Mouse (Mus musculus): ENCODE measurements at regions not wholly inside any gene's neighbourhood (a gene's known extent, or its start where the extent isn't known, plus 50 kb on each side); places are given as distances from the start of the nearest gene placed in this dataset.

GRCm38 (mm10) chr9:120843753-120844152 is 85.3 kb upstream of the Ctnnb1 start:
- no peak for ATAC-seq (ENCODE audit: low FRiP score)
- WGBS: 77% methylated on average over 8 of the region's 8 CpGs
- no peak overlapping the region for H3K9ac ChIP-seq (ENCODE audit: low read depth, low read length)

GRCm38 (mm10) chr9:120845538-120845937 is 83.5 kb upstream of the Ctnnb1 start:
- 87% methylated on average over 10 of the region's 10 CpGs for WGBS
- no peak for ATAC-seq (ENCODE audit: low FRiP score)
- Histone ChIP-seq H3K36me3 (ENCODE audit: control insufficient read depth, insufficient read depth, low read length) (no peaks in the 10 kb centered on the region), H3K4me3 (ENCODE audit: low read depth, low read length) (no peak overlapping the region), H3K9me3 (ENCODE audit: control insufficient read depth, low read length) (no peaks in the 10 kb centered on the region), H3K27ac (ENCODE audit: low read depth, low read length) (no peak overlapping the region), H3K4me2 (replicated peaks; ENCODE audit: low read depth, low read length) (no peak overlapping the region), H3K27me3 (ENCODE audit: control insufficient read depth, insufficient read depth, low read length) (no peaks in the 10 kb centered on the region), H3K9ac (ENCODE audit: low read depth, low read length) (no peak overlapping the region), H3K4me1 (replicated peaks; ENCODE audit: control insufficient read depth, insufficient read depth, low read length) (no peaks in the 10 kb centered on the region)
- DNase-seq (ENCODE audit: low spot score): no peak

More at GRCm38 (mm10) chr9:120843753-120844152, 85.3 kb upstream of the Ctnnb1 start:
- no peaks in the 10 kb centered on the region for H3K27me3 ChIP-seq (ENCODE audit: control insufficient read depth, insufficient read depth, low read length)
- no peak for DNase-seq (ENCODE audit: low spot score)
- H3K27ac ChIP-seq (ENCODE audit: low read depth, low read length): no peak overlapping the region
- H3K4me3 ChIP-seq (ENCODE audit: low read depth, low read length): no peak overlapping the region
- H3K9me3 ChIP-seq (ENCODE audit: control insufficient read depth, low read length): no peaks in the 10 kb centered on the region
- H3K4me1 ChIP-seq (replicated peaks; ENCODE audit: control insufficient read depth, insufficient read depth, low read length): no peaks in the 10 kb centered on the region
- H3K36me3 ChIP-seq (ENCODE audit: control insufficient read depth, insufficient read depth, low read length): no peaks in the 10 kb centered on the region
- no peak overlapping the region for H3K4me2 ChIP-seq (replicated peaks; ENCODE audit: low read depth, low read length)

GRCm38 (mm10) chr9:120847649-120848048 is 81.4 kb upstream of the Ctnnb1 start:
- no peak overlapping the region for H3K4me3 ChIP-seq (ENCODE audit: low read depth, low read length)
- DNase-seq (ENCODE audit: low spot score) (no peak), ATAC-seq (ENCODE audit: low FRiP score) (no peak)
- no peak overlapping the region for H3K9ac ChIP-seq (ENCODE audit: low read depth, low read length)
- WGBS: 87% methylated on average over 5 of the region's 5 CpGs
- no peaks in the 10 kb centered on the region for H3K27me3 ChIP-seq (ENCODE audit: control insufficient read depth, insufficient read depth, low read length)
- no peaks in the 10 kb centered on the region for H3K9me3 ChIP-seq (ENCODE audit: control insufficient read depth, low read length)
- no peaks in the 10 kb centered on the region for H3K36me3 ChIP-seq (ENCODE audit: control insufficient read depth, insufficient read depth, low read length)
- H3K4me1 ChIP-seq (replicated peaks; ENCODE audit: control insufficient read depth, insufficient read depth, low read length): no peaks in the 10 kb centered on the region
- no peak overlapping the region for H3K4me2 ChIP-seq (replicated peaks; ENCODE audit: low read depth, low read length)
- no peak overlapping the region for H3K27ac ChIP-seq (ENCODE audit: low read depth, low read length)

- ATAC-seq (ENCODE audit: low FRiP score) (no peak), DNase-seq (ENCODE audit: low spot score) (no peak)
- Histone ChIP-seq H3K4me3 (ENCODE audit: low read depth, low read length) (no peak overlapping the region), H3K27me3 (ENCODE audit: control insufficient read depth, insufficient read depth, low read length) (no peaks in the 10 kb centered on the region), H3K27ac (ENCODE audit: low read depth, low read length) (no peak overlapping the region), H3K9ac (ENCODE audit: low read depth, low read length) (no peak overlapping the region), H3K36me3 (ENCODE audit: control insufficient read depth, insufficient read depth, low read length) (no peaks in the 10 kb centered on the region), H3K4me2 (replicated peaks; ENCODE audit: low read depth, low read length) (no peak overlapping the region), H3K9me3 (ENCODE audit: control insufficient read depth, low read length) (no peaks in the 10 kb centered on the region), H3K4me1 (replicated peaks; ENCODE audit: control insufficient read depth, insufficient read depth, low read length) (no peaks in the 10 kb centered on the region)
- WGBS: 86% methylated on average over 2 of the region's 2 CpGs
Measured at GRCm38 (mm10) chr9:120848962-120849361, 80.1 kb upstream of the Ctnnb1 start.

- no peak for DNase-seq (ENCODE audit: low spot score)
- no peak overlapping the region for H3K4me3 ChIP-seq (ENCODE audit: low read depth, low read length)
- no peak overlapping the region for H3K4me2 ChIP-seq (replicated peaks; ENCODE audit: low read depth, low read length)
- no peaks in the 10 kb centered on the region for H3K9me3 ChIP-seq (ENCODE audit: control insufficient read depth, low read length)
- ATAC-seq (ENCODE audit: low FRiP score): no peak
- no peak overlapping the region for H3K9ac ChIP-seq (ENCODE audit: low read depth, low read length)
- no peaks in the 10 kb centered on the region for H3K27me3 ChIP-seq (ENCODE audit: control insufficient read depth, insufficient read depth, low read length)
- no peaks in the 10 kb centered on the region for H3K4me1 ChIP-seq (replicated peaks; ENCODE audit: control insufficient read depth, insufficient read depth, low read length)
- WGBS: 62% methylated on average over 5 of the region's 5 CpGs
- no peaks in the 10 kb centered on the region for H3K36me3 ChIP-seq (ENCODE audit: control insufficient read depth, insufficient read depth, low read length)
- H3K27ac ChIP-seq (ENCODE audit: low read depth, low read length): no peak overlapping the region
Measured at GRCm38 (mm10) chr9:120850092-120850491, 78.9 kb upstream of the Ctnnb1 start.

- H3K4me1 ChIP-seq (replicated peaks; ENCODE audit: control insufficient read depth, insufficient read depth, low read length): no peaks in the 10 kb centered on the region
- H3K27me3 ChIP-seq (ENCODE audit: control insufficient read depth, insufficient read depth, low read length): no peaks in the 10 kb centered on the region
- H3K9me3 ChIP-seq (ENCODE audit: control insufficient read depth, low read length): no peaks in the 10 kb centered on the region
- H3K4me3 ChIP-seq (ENCODE audit: low read depth, low read length): no peak overlapping the region
- H3K9ac ChIP-seq (ENCODE audit: low read depth, low read length): no peak overlapping the region
- no peak for ATAC-seq (ENCODE audit: low FRiP score)
- WGBS: 85% methylated on average over 5 of the region's 5 CpGs
- no peak overlapping the region for H3K4me2 ChIP-seq (replicated peaks; ENCODE audit: low read depth, low read length)
- no peak for DNase-seq (ENCODE audit: low spot score)
- H3K36me3 ChIP-seq (ENCODE audit: control insufficient read depth, insufficient read depth, low read length): no peaks in the 10 kb centered on the region
- H3K27ac ChIP-seq (ENCODE audit: low read depth, low read length): no peak overlapping the region
Measured at GRCm38 (mm10) chr9:120851914-120852313, 77.1 kb upstream of the Ctnnb1 start.

- WGBS: 70% methylated on average over 6 of the region's 6 CpGs
- Histone ChIP-seq H3K27me3 (ENCODE audit: control insufficient read depth, insufficient read depth, low read length) (no peaks in the 10 kb centered on the region), H3K4me1 (replicated peaks; ENCODE audit: control insufficient read depth, insufficient read depth, low read length) (no peaks in the 10 kb centered on the region), H3K4me3 (ENCODE audit: low read depth, low read length) (no peak overlapping the region), H3K27ac (ENCODE audit: low read depth, low read length) (no peak overlapping the region), H3K36me3 (ENCODE audit: control insufficient read depth, insufficient read depth, low read length) (no peaks in the 10 kb centered on the region), H3K9me3 (ENCODE audit: control insufficient read depth, low read length) (no peaks in the 10 kb centered on the region), H3K9ac (ENCODE audit: low read depth, low read length) (no peak overlapping the region), H3K4me2 (replicated peaks; ENCODE audit: low read depth, low read length) (no peak overlapping the region)
- DNase-seq (ENCODE audit: low spot score): no peak
- no peak for ATAC-seq (ENCODE audit: low FRiP score)
Measured at GRCm38 (mm10) chr9:120852572-120852971, 76.4 kb upstream of the Ctnnb1 start.

- Histone ChIP-seq H3K9me3 (ENCODE audit: control insufficient read depth, low read length) (no peaks in the 10 kb centered on the region), H3K27ac (ENCODE audit: low read depth, low read length) (no peak overlapping the region), H3K36me3 (ENCODE audit: control insufficient read depth, insufficient read depth, low read length) (no peaks in the 10 kb centered on the region), H3K4me3 (ENCODE audit: low read depth, low read length) (no peak overlapping the region), H3K27me3 (ENCODE audit: control insufficient read depth, insufficient read depth, low read length) (no peaks in the 10 kb centered on the region), H3K4me1 (replicated peaks; ENCODE audit: control insufficient read depth, insufficient read depth, low read length) (no peaks in the 10 kb centered on the region), H3K4me2 (replicated peaks; ENCODE audit: low read depth, low read length) (no peak overlapping the region), H3K9ac (ENCODE audit: low read depth, low read length) (no peak overlapping the region)
- no peak for DNase-seq (ENCODE audit: low spot score)
- no peak for ATAC-seq (ENCODE audit: low FRiP score)
- 87% methylated on average over 8 of the region's 8 CpGs for WGBS
Measured at GRCm38 (mm10) chr9:120853032-120853597, 75.9 kb upstream of the Ctnnb1 start.

- ATAC-seq (ENCODE audit: low FRiP score) (no peak), DNase-seq (ENCODE audit: low spot score) (no peak)
- Histone ChIP-seq H3K27ac (ENCODE audit: low read depth, low read length) (no peak overlapping the region), H3K36me3 (ENCODE audit: control insufficient read depth, insufficient read depth, low read length) (no peaks in the 10 kb centered on the region), H3K9me3 (ENCODE audit: control insufficient read depth, low read length) (no peaks in the 10 kb centered on the region), H3K4me3 (ENCODE audit: low read depth, low read length) (no peak overlapping the region), H3K4me1 (replicated peaks; ENCODE audit: control insufficient read depth, insufficient read depth, low read length) (no peaks in the 10 kb centered on the region), H3K27me3 (ENCODE audit: control insufficient read depth, insufficient read depth, low read length) (no peaks in the 10 kb centered on the region), H3K4me2 (replicated peaks; ENCODE audit: low read depth, low read length) (no peak overlapping the region), H3K9ac (ENCODE audit: low read depth, low read length) (no peak overlapping the region)
- WGBS: 65% methylated on average over 7 of the region's 7 CpGs
Measured at GRCm38 (mm10) chr9:120854351-120854750, 74.7 kb upstream of the Ctnnb1 start.
